Mouse (Mus musculus) thymus, adult 2 months (tissue): ENCODE measurements around the gene Stox2.

Experiments used
- CTCF ChIP-seq: fragments of 200-500 bp; IDR thresholded peaks from 2 replicates; pipeline ENCODE4 v1.5.1; 2012; ENCODE audit warnings: mild to moderate bottlenecking, control low read depth, low read length, moderate library complexity, borderline replicate concordance; ENCODE audit not compliant: control insufficient read depth, poor library complexity, insufficient read depth; ENCODE audit errors: extremely low read depth
- POLR2A ChIP-seq: fragments of 200-500 bp; IDR thresholded peaks from 2 replicates; pipeline ENCODE4 v1.6.1; 2012; ENCODE audit warnings: mild to moderate bottlenecking, low read length, control low read depth, moderate library complexity; ENCODE audit not compliant: control insufficient read depth, poor library complexity, insufficient read depth; ENCODE audit errors: extremely low read depth

GRCm38 (mm10) chr8:47154521-47154920, 291.6 kb downstream of the Stox2 start:
- TF ChIP-seq POLR2A (no peak), CTCF (no peak)
